Mouse (Mus musculus) midbrain, postnatal 0 days (tissue): Measurements from ENCODE around the gene Akr1b10. TPM values are rescaled to one million over a fixed set of nuclear protein-coding genes. Genes with fewer than 3 reads are reported as not detected.

ENCODE experiments used
- ATAC-seq: fragments of 200-750 bp; cut with Nextera tagmentation; 2 replicates; pipeline ENCODE4 v1.8.0; 2017; ENCODE audit warnings: moderate number of reproducible peaks, mild to moderate bottlenecking, moderate TSS enrichment, moderate library complexity; ENCODE audit not compliant: low FRiP score
- DNase-seq: peaks from one replicate; pipeline ENCODE4 v3.0.0-alpha.2; 2015; ENCODE audit warnings: low spot score
- H3K27ac ChIP-seq: fragments of 300-500 bp; sonication (generic); 2 replicates; pipeline ENCODE4 v1.5.1; 2014; ENCODE audit warnings: low read depth, mild to moderate bottlenecking, low read length, mixed read lengths
- H3K27me3 ChIP-seq: fragments of 300-500 bp; sonication (generic); 2 replicates; pipeline ENCODE4 v1.6.1; 2014; ENCODE audit warnings: low read length, control low read depth, mixed read lengths; ENCODE audit not compliant: insufficient read depth
- H3K36me3 ChIP-seq: fragments of 300-500 bp; sonication (generic); 2 replicates; pipeline ENCODE4 v1.6.1; 2014; ENCODE audit warnings: low read length, control low read depth, mixed read lengths; ENCODE audit not compliant: insufficient read depth
- H3K4me1 ChIP-seq: fragments of 300-500 bp; sonication (generic); 2 replicates; pipeline ENCODE4 v1.6.1; 2014; ENCODE audit warnings: mild to moderate bottlenecking, control low read depth, antibody characterized with exemption, low read length, mixed read lengths; ENCODE audit not compliant: insufficient read depth
- H3K4me2 ChIP-seq: fragments of 300-500 bp; sonication (generic); 2 replicates; pipeline ENCODE4 v1.6.1; 2014; ENCODE audit warnings: low read depth, mild to moderate bottlenecking, low read length, mixed read lengths; ENCODE audit not compliant: poor library complexity, severe bottlenecking
- H3K4me3 ChIP-seq: fragments of 300-500 bp; sonication (generic); 2 replicates; pipeline ENCODE4 v1.5.1; 2014; ENCODE audit warnings: low read depth, mild to moderate bottlenecking, low read length, moderate library complexity
- H3K9ac ChIP-seq: fragments of 300-500 bp; sonication (generic); replicated peaks from 2 replicates; pipeline ENCODE4 v1.6.1; 2014; ENCODE audit warnings: mild to moderate bottlenecking, low read length, moderate library complexity, mixed read lengths; ENCODE audit not compliant: poor library complexity, severe bottlenecking
- H3K9me3 ChIP-seq: fragments of 300-500 bp; sonication (generic); 2 replicates; pipeline ENCODE4 v1.6.1; 2016; ENCODE audit warnings: low read length, control low read depth
- CTCF ChIP-seq: IDR thresholded peaks from 2 replicates; pipeline ENCODE4 v1.5.1; 2016; ENCODE audit warnings: antibody characterized with exemption, mild to moderate bottlenecking
- WGBS: fragments of 180-500 bp; shearing (Covaris S2); extraction: QIAGEN DNeasy Blood & Tissue Kit; methylation state at CpG from one replicate; pipeline ENCODE4 v1.1.7; 2014; 5-methylcytosine and 5-hydroxymethylcytosine counted together
- polyA plus RNA-seq: library from polyadenylated mRNA; unstranded; fragments of >200 nt; fragmentation: Nextera tagmentation; extraction: Ambion mirVana; gene quantifications from 2 replicates; pipeline ENCODE4 v1.2.1, GENCODE M21; 2015
- total RNA-seq: library from RNA; depleted of rRNA; stranded (reverse); fragments of >200 nt; gene quantifications from 2 replicates; pipeline ENCODE4 v1.2.3, GENCODE M21; 2014

Gene Akr1b10
- total and polyA plus RNA-seq, 2 experiments from 2014 or later: 9.5 to 15.0 TPM

GRCm38 (mm10) chr6:34384701-34385370, 818 bp downstream of the Akr1b10 start:
- H3K9ac ChIP-seq: no peak overlapping the region
- no peaks in the 10 kb centered on the region for H3K36me3 ChIP-seq
- H3K27ac ChIP-seq: peak overlapping the region; percentile 32; the same call in 1 of the 2 replicates
- no peak for TF ChIP-seq CTCF
- H3K4me1 ChIP-seq: no peaks in the 10 kb centered on the region
- H3K9me3 ChIP-seq: no peaks in the 10 kb centered on the region
- H3K4me2 ChIP-seq: peak overlapping the region; percentile 57
- no peaks in the 10 kb centered on the region for H3K27me3 ChIP-seq
- WGBS: 5% methylated on average over 13 of the region's 13 CpGs
- ATAC-seq (no peak), DNase-seq (no peak)
- peak overlapping the region; percentile 34; the same call in 1 of the 2 replicates for H3K4me3 ChIP-seq

GRCm38 (mm10) chr6:34388420-34389156, 4.6 kb downstream of the Akr1b10 start:
- Histone ChIP-seq H3K4me1 (no peaks in the 10 kb centered on the region), H3K27ac (no peak overlapping the region), H3K36me3 (no peaks in the 10 kb centered on the region), H3K9me3 (0 out of 2 replicates have a peak, but pooled peaks cover 3% of the 10 kb centered on the region), H3K9ac (no peak overlapping the region), H3K4me2 (no peak overlapping the region), H3K27me3 (no peaks in the 10 kb centered on the region), H3K4me3 (no peak overlapping the region)
- WGBS: 92% methylated on average over 4 of the region's 4 CpGs
- DNase-seq (no peak), ATAC-seq (no peak)
- TF ChIP-seq CTCF: no peak

DNA sequence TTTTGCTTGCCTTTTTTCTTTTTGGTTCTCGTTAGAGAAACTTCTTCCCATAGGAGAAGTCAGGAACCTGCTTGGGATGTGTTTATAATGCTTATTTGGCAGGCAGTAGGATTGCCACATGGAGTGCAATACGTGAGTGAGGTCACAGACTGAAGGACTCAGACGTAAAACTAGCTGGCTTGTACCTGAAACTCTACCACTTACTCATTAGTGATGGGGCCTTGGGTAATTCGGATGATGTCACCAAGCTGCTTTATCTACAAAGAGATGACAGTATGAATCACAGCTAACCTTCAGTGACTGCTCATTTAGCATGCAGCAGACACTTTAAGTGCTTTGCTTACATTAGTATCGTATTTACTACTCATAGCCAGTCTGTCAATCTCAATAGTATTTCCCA, 11.9 kb downstream of the Akr1b10 start:
- Histone ChIP-seq H3K4me2 (no peak overlapping the region), H3K9me3 (no peaks in the 10 kb centered on the region), H3K9ac (no peak overlapping the region), H3K4me1 (no peaks in the 10 kb centered on the region), H3K27ac (no peak overlapping the region), H3K27me3 (no peaks in the 10 kb centered on the region), H3K36me3 (no peaks in the 10 kb centered on the region), H3K4me3 (no peak overlapping the region)
- WGBS: 84% methylated on average over 5 of the region's 5 CpGs
- DNase-seq (no peak), ATAC-seq (no peak)
- TF ChIP-seq CTCF: no peak

DNA sequence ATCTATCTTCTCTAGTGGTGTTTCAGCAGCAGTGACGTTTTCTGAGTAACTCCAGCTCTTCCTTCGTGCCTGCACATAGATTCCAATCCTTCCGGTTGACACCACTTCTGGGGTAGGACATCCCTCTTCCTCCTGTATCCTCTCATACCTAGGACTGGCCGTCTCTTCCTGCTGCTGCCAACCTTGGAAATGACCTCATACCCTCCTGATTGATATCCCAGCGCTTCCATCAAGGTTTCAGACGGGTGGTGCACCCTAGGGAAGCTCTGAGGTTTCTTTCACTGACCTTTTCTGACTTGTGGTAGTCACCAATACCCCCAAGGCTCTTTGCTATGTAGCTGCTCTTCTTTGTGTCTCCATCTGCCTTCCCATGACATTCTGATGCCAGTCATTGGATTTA, 14.4 kb downstream of the Akr1b10 start:
- no peak overlapping the region for H3K27ac ChIP-seq
- no peak overlapping the region for H3K4me3 ChIP-seq
- no peak overlapping the region for H3K4me2 ChIP-seq
- DNase-seq: no peak
- H3K4me1 ChIP-seq: no peaks in the 10 kb centered on the region
- no peaks in the 10 kb centered on the region for H3K36me3 ChIP-seq
- no peak for TF ChIP-seq CTCF
- H3K27me3 ChIP-seq: no peaks in the 10 kb centered on the region
- WGBS: 93% methylated on average over 6 of the region's 6 CpGs
- H3K9ac ChIP-seq: no peak overlapping the region
- ATAC-seq: no peak
- no peaks in the 10 kb centered on the region for H3K9me3 ChIP-seq

- H3K27me3 ChIP-seq: no peaks in the 10 kb centered on the region
- H3K4me2 ChIP-seq: no peak overlapping the region
- WGBS: 83% methylated on average over 13 of the region's 13 CpGs
- no peak for TF ChIP-seq CTCF
- no peak overlapping the region for H3K4me3 ChIP-seq
- H3K9ac ChIP-seq: no peak overlapping the region
- no peaks in the 10 kb centered on the region for H3K9me3 ChIP-seq
- H3K27ac ChIP-seq: no peak overlapping the region
- H3K4me1 ChIP-seq: no peaks in the 10 kb centered on the region
- ATAC-seq (no peak), DNase-seq (no peak)
- H3K36me3 ChIP-seq: no peaks in the 10 kb centered on the region
Measured at GRCm38 (mm10) chr6:34399606-34400220, 15.7 kb downstream of the Akr1b10 start.

- H3K27me3 ChIP-seq: no peaks in the 10 kb centered on the region
- H3K9ac ChIP-seq: no peak overlapping the region
- no peak overlapping the region for H3K4me2 ChIP-seq
- no peak overlapping the region for H3K4me3 ChIP-seq
- no peak for TF ChIP-seq CTCF
- H3K36me3 ChIP-seq: no peaks in the 10 kb centered on the region
- 81% methylated on average over 2 of the region's 2 CpGs for WGBS
- DNase-seq: no peak
- H3K9me3 ChIP-seq: no peaks in the 10 kb centered on the region
- no peak overlapping the region for H3K27ac ChIP-seq
- no peak for ATAC-seq
- no peaks in the 10 kb centered on the region for H3K4me1 ChIP-seq
Measured at GRCm38 (mm10) chr6:34400696-34401095, 16.7 kb downstream of the Akr1b10 start.
